Mouse (Mus musculus) CH12.LX (cell line): ENCODE results near the gene AY074887. TPM values are rescaled to one million over a fixed set of nuclear protein-coding genes. Genes with fewer than 3 reads are reported as not detected.
A peak's percentile ranks its signal among the peaks of the same experiment; 100 is the strongest.

Experiments
- DNase-seq: peaks from one replicate; pipeline ENCODE4 v3.0.0-alpha.2; 2013; ENCODE audit errors: extremely low read depth
- H3K27ac ChIP-seq: 2 replicates; pipeline ENCODE4 v1.5.1; 2012; ENCODE audit warnings: low read depth, mild to moderate bottlenecking, control low read depth, moderate library complexity; ENCODE audit not compliant: insufficient read depth
- H3K27me3 ChIP-seq: replicated peaks from 2 replicates; pipeline ENCODE3; 2012; ENCODE audit warnings: inconsistent platforms
- H3K36me3 ChIP-seq, 2 experiments: replicated peaks in 1 of 2; 2 replicates each; pipeline versions ENCODE3 to v1.6.1; 2012; ENCODE audit warnings: inconsistent platforms in 1 of 2, low read length in 1 of 2, mild to moderate bottlenecking in 1 of 2, mixed read lengths in 1 of 2, moderate library complexity in 1 of 2; ENCODE audit not compliant: control insufficient read depth in 1 of 2, insufficient read depth in 1 of 2
- H3K4me1 ChIP-seq, 2 experiments: 2 replicates each; pipeline ENCODE4 v1.6.1; 2012; ENCODE audit warnings: inconsistent platforms in 1 of 2, moderate library complexity in 1 of 2; ENCODE audit not compliant: insufficient read depth in 2 of 2, control insufficient read depth in 1 of 2
- H3K4me2 ChIP-seq: 2 replicates; pipeline ENCODE4 v1.6.1; 2012; ENCODE audit warnings: low read depth, mild to moderate bottlenecking, control low read depth; ENCODE audit not compliant: poor library complexity, insufficient read depth, severe bottlenecking
- H3K4me3 ChIP-seq, 3 experiments: fragments of 150-350 bp in 1 of 3; sonication (generic) in 1 of 3; replicated peaks in 1 of 3; 2 replicates each; pipeline versions ENCODE3 to v1.5.1; 2011 to 2012; ENCODE audit warnings: low read depth in 2 of 3, low read length in 2 of 3, mild to moderate bottlenecking in 2 of 3, moderate library complexity in 2 of 3, control low read depth in 1 of 3, improper control_type of control experiment in 1 of 3, inconsistent platforms in 1 of 3, mixed read lengths in 1 of 3; ENCODE audit not compliant: poor library complexity in 1 of 3
- H3K79me2 ChIP-seq: replicated peaks from 2 replicates; pipeline ENCODE4 v1.6.1; 2012; ENCODE audit warnings: mild to moderate bottlenecking, moderate library complexity; ENCODE audit not compliant: control insufficient read depth, poor library complexity, insufficient read depth, severe bottlenecking; ENCODE audit errors: extremely low read depth
- H3K9ac ChIP-seq: 2 replicates; pipeline ENCODE4 v1.6.1; 2012; ENCODE audit warnings: low read depth, mild to moderate bottlenecking, control low read depth, moderate library complexity; ENCODE audit not compliant: insufficient read depth
- H3K9me3 ChIP-seq: replicated peaks from 2 replicates; pipeline ENCODE3; 2012; ENCODE audit warnings: low read length, inconsistent platforms, mixed read lengths
- CHD1 ChIP-seq: IDR thresholded peaks from 2 replicates; pipeline ENCODE4 v1.6.1; 2012; ENCODE audit warnings: low read depth, low read length, improper control_type of control experiment, inconsistent platforms
- CTCF ChIP-seq, 2 experiments: IDR thresholded peaks in 1 of 2; conservative IDR thresholded peaks in 1 of 2; 2 replicates each; pipeline ENCODE4 v1.5.1; 2011 to 2012; ENCODE audit warnings: low read depth in 2 of 2, low read length in 2 of 2, improper control_type of control experiment in 1 of 2, inconsistent platforms in 1 of 2, mild to moderate bottlenecking in 1 of 2, moderate library complexity in 1 of 2
- EP300 ChIP-seq: IDR thresholded peaks from 2 replicates; pipeline ENCODE4 v1.6.1; 2011; ENCODE audit warnings: low read length, improper control_type of control experiment
- GABPA ChIP-seq: IDR thresholded peaks from 2 replicates; pipeline ENCODE4 v1.6.1; 2012; ENCODE audit warnings: low read depth, low read length, improper control_type of control experiment, inconsistent platforms; ENCODE audit not compliant: insufficient replicate concordance
- HCFC1 ChIP-seq: IDR thresholded peaks from 2 replicates; pipeline ENCODE4 v1.6.1; 2012; ENCODE audit warnings: low read depth, mild to moderate bottlenecking, inconsistent platforms, low read length, improper control_type of control experiment
- IRF4 ChIP-seq: IDR thresholded peaks from 2 replicates; pipeline ENCODE4 v1.6.1; 2014; ENCODE audit warnings: low read depth, mild to moderate bottlenecking, inconsistent platforms, low read length, improper control_type of control experiment
- MAFK ChIP-seq: IDR thresholded peaks from 2 replicates; pipeline ENCODE4 v1.6.1; 2011; ENCODE audit warnings: low read length, improper control_type of control experiment; ENCODE audit not compliant: insufficient replicate concordance
- MEF2A ChIP-seq: IDR thresholded peaks from 2 replicates; pipeline ENCODE4 v1.6.1; 2014; ENCODE audit warnings: low read depth, mild to moderate bottlenecking, inconsistent platforms, low read length, improper control_type of control experiment, borderline replicate concordance
- MXI1 ChIP-seq: IDR thresholded peaks from 2 replicates; pipeline ENCODE4 v1.6.1; 2011; ENCODE audit warnings: mild to moderate bottlenecking, low read depth, low read length, improper control_type of control experiment
- MYC ChIP-seq: IDR thresholded peaks from 2 replicates; pipeline ENCODE4 v1.6.1; 2011; ENCODE audit warnings: low read depth, mild to moderate bottlenecking, improper control_type of control experiment, low read length
- NELFE ChIP-seq: IDR thresholded peaks from 2 replicates; pipeline ENCODE4 v1.6.1; 2011; ENCODE audit warnings: low read depth, low read length, improper control_type of control experiment
- NRF1 ChIP-seq: IDR thresholded peaks from 2 replicates; pipeline ENCODE4 v1.6.1; 2014; ENCODE audit warnings: low read depth, mild to moderate bottlenecking, inconsistent platforms, low read length, improper control_type of control experiment, moderate library complexity
- POLR2A ChIP-seq: IDR thresholded peaks from 2 replicates; pipeline ENCODE4 v1.6.1; 2011; ENCODE audit warnings: low read depth, mild to moderate bottlenecking, improper control_type of control experiment, low read length
- POLR2AphosphoS2 ChIP-seq: IDR thresholded peaks from 2 replicates; pipeline ENCODE4 v1.6.1; 2011; ENCODE audit warnings: low read depth, low read length, improper control_type of control experiment
- RAD21 ChIP-seq: IDR thresholded peaks from 2 replicates; pipeline ENCODE4 v1.6.1; 2011; ENCODE audit warnings: low read depth, mild to moderate bottlenecking, low read length, improper control_type of control experiment, moderate library complexity
- RCOR1 ChIP-seq: conservative IDR thresholded peaks from 2 replicates; pipeline ENCODE4 v1.6.1; 2012; ENCODE audit warnings: low read depth, mild to moderate bottlenecking, inconsistent platforms, low read length, improper control_type of control experiment
- SIN3A ChIP-seq: IDR thresholded peaks from 2 replicates; pipeline ENCODE4 v1.6.1; 2012; ENCODE audit warnings: low read length, improper control_type of control experiment, inconsistent platforms
- UBTF ChIP-seq: IDR thresholded peaks from 2 replicates; pipeline ENCODE4 v1.6.1; 2012; ENCODE audit warnings: low read depth, mild to moderate bottlenecking, inconsistent platforms, low read length, improper control_type of control experiment, moderate library complexity
- ZKSCAN1 ChIP-seq: IDR thresholded peaks from 2 replicates; pipeline ENCODE4 v1.6.1; 2012; ENCODE audit warnings: low read depth, inconsistent platforms, low read length, improper control_type of control experiment, borderline replicate concordance
- ZMIZ1 ChIP-seq: IDR thresholded peaks from 2 replicates; pipeline ENCODE4 v1.6.1; 2012; ENCODE audit warnings: low read depth, mild to moderate bottlenecking, inconsistent platforms, low read length, improper control_type of control experiment
- ZNF384 ChIP-seq: IDR thresholded peaks from 2 replicates; pipeline ENCODE4 v1.6.1; 2012; ENCODE audit warnings: low read depth, low read length, improper control_type of control experiment, inconsistent platforms
- dilution Hi-C: fragments of 300-500 bp; cut with MboI; formaldehyde crosslinking; loops from 2 replicates; pipeline ENCODE4 v1.14.3; 2020; ENCODE audit warnings: low sequenced_read_pairs; ENCODE audit not compliant: extremely low pct_unique_long_range_greater_than_20kb, extremely low pct_ligation_motif_present
- in situ Hi-C: fragments of 300-500 bp; cut with MboI; formaldehyde crosslinking; loops from 3 replicates; pipeline ENCODE4 v1.14.3; 2019; ENCODE audit warnings: low sequenced_read_pairs, low pct_ligation_motif_present, low pct_unique_long_range_greater_than_20kb, mixed read lengths
- polyA plus RNA-seq: library from polyadenylated mRNA; unstranded; fragments of >175 nt; gene quantifications from 2 replicates; pipeline ENCODE4 v1.2.1, GENCODE M21; 2012; ENCODE audit warnings: low read depth; ENCODE audit not compliant: insufficient read length
- total RNA-seq, 2 experiments: library from RNA; depleted of rRNA; stranded (reverse); fragments of 300-350 nt in 1 of 2; fragments of >200 nt in 1 of 2; gene quantifications; 2 replicates each; pipeline ENCODE4 v1.2.3; 2012 to 2014

Gene AY074887
- total and polyA plus RNA-seq, 3 experiments: not detected

GRCm38 (mm10) chr9:54981291-54982191 lies 30.7 kb upstream of the AY074887 start:
- Histone ChIP-seq H3K27ac (no peak overlapping the region), H3K9ac (no peak overlapping the region), H3K4me3 (peak overlapping the region in 1 of 3 experiments; percentile 19), H3K36me3 (no peaks in the 10 kb centered on the region)
- in situ Hi-C loops: no loop called here
- TF ChIP-seq NELFE (no peak), MAFK (no peak), SIN3A (no peak), MXI1 (no peak), NRF1 (no peak), MEF2A (no peak), ZNF384 (no peak), EP300 (no peak), POLR2A (no peak), UBTF (no peak), HCFC1 (no peak)
- TF ChIP-seq, all 38 proteins: peak for 0
- dilution Hi-C loops: no loop called here
- H3K9me3 ChIP-seq: no peaks in the 10 kb centered on the region
- no peaks in the 10 kb centered on the region for H3K4me1 ChIP-seq
- H3K27me3 ChIP-seq: peaks cover 4% of the 10 kb centered on the region
- DNase-seq: no peak
- no peak overlapping the region for H3K4me2 ChIP-seq
- no peaks in the 10 kb centered on the region for H3K79me2 ChIP-seq

- Histone ChIP-seq H3K9ac (no peak within 1 kb of the TSS), H3K36me3 (no peaks in the 10 kb centered on the region), H3K27ac (no peak within 1 kb of the TSS), H3K4me2 (no peak within 1 kb of the TSS), H3K9me3 (no peaks in the 10 kb centered on the region), H3K79me2 (no peaks in the 10 kb centered on the region), H3K4me1 (no peaks in the 10 kb centered on the region), H3K4me3 (peak within 1 kb of the TSS in 1 of 3 experiments; percentile 19), H3K27me3 (peaks cover 4% of the 10 kb centered on the region)
- TF ChIP-seq ZKSCAN1 (no peak), IRF4 (no peak), RCOR1 (no peak), CTCF (conservative IDR thresholded peaks at IDR 0.05 in 1 of 2, IDR thresholded peaks at IDR 0.05 in 1 of 2; ENCODE audit: low read depth in 2 of 2, low read length in 2 of 2) (no peak), POLR2AphosphoS2 (no peak), POLR2A (no peak), GABPA (no peak), RAD21 (no peak), CHD1 (no peak), MYC (no peak), SIN3A (no peak), ZMIZ1 (no peak)
- dilution Hi-C loops (no loop called here), in situ Hi-C loops (no loop called here)
- no peak for DNase-seq
These were observed 29.9 kb upstream of the AY074887 start, which contains the start of gene Chrna5 for GRCm38 (mm10) chr9:54980674-54981073. Gene Chrna5 (plus strand): TSS chr9:54980880.
